Comparison of ENCODE assay signal across 8 mouse cellular contexts in the genomic region with DNA sequence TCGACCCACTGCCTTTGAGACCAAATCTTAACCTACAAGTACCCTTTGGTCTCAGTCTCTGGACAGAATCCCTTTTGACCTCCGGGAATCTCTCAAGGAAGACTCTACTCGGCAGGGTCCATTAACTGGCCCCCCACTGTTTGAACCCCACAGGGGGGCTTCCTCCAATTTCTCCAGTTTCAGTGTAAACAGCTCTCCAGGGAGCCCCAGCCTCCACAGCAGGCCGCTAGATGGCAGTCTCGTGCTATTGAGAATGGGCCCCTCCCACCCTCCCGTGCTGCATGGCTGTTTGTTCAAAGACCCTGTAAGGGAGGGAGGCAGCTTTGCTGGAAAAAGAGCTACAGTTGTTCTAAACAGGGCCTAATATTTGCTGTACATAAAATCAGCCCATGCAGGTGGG. TPM values are rescaled to one million over a fixed set of nuclear protein-coding genes. Genes with fewer than 3 reads are reported as not detected.
DNase-seq lines count a peak whose midpoint lies in the region; ATAC-seq and TF ChIP-seq lines count a peak whose summit lies in the region.

No protein-coding gene starts in this region.

- peak; percentile 22 to 79 for DNase-seq in adrenal gland, adult (ENCODE audit: inconsistent age in 2 of 2, low spot score in 1 of 2)
- no peak for DNase-seq in adrenal gland, adult 8-10 months
- peak; percentile 71 for DNase-seq in cerebellum, adult 8-10 months
- peak; percentile 89 for DNase-seq in forelimb bud, embryonic 11.5 days (ENCODE audit: low read depth, low spot score)
- peak; percentile 87 for DNase-seq in limb, embryonic 14.5 days (ENCODE audit: low spot score)
- DNase-seq in splenic B cell, adult 2 months (ENCODE audit: low read depth, low spot score), result peak; percentile 72

- whole genome bisulfite sequencing in intestine, embryonic 15.5 days, result 10% methylated on average over 6 of the region's 6 CpGs
- WGBS in limb, embryonic 14.5 days, result 1% methylated on average over 6 of the region's 6 CpGs
- WGBS in midbrain, embryonic 16.5 days, result 6% methylated on average over 6 of the region's 6 CpGs

- peak; percentile 52; the same call in 1 of the 2 replicates for ATAC-seq in intestine, embryonic 15.5 days
- peak; percentile 70 for ATAC-seq in limb, embryonic 14.5 days (ENCODE audit: low FRiP score, low read depth)
- peak; percentile 37; the same call in 1 of the 2 replicates for ATAC-seq in midbrain, embryonic 16.5 days

- H3K27ac ChIP-seq in intestine, embryonic 15.5 days, result peak overlapping the region; percentile 77
- peak overlapping the region; percentile 89 for H3K27ac ChIP-seq in limb, embryonic 14.5 days (replicated peaks; ENCODE audit: low read depth, low read length)
- H3K27ac ChIP-seq in midbrain, embryonic 16.5 days (ENCODE audit: low read length), result peak overlapping the region; percentile 29; the same call in 1 of the 2 replicates

- H3K4me2 ChIP-seq in intestine, embryonic 15.5 days (replicated peaks), result no peak overlapping the region; the same call in 1 of the 2 replicates
- peak overlapping the region; percentile 25 for H3K4me2 ChIP-seq in limb, embryonic 14.5 days (replicated peaks; ENCODE audit: low read depth, low read length, severe bottlenecking)
- H3K4me2 ChIP-seq in midbrain, embryonic 16.5 days (ENCODE audit: low read length), result no peak overlapping the region

- no peaks in the 10 kb centered on the region for H3K36me3 ChIP-seq in intestine, embryonic 15.5 days
- H3K36me3 ChIP-seq in limb, embryonic 14.5 days (ENCODE audit: control insufficient read depth, insufficient read depth, low read length), result peaks cover 9% of the 10 kb centered on the region; the same call in 1 of the 2 replicates
- H3K36me3 ChIP-seq in midbrain, embryonic 16.5 days (ENCODE audit: control insufficient read depth, insufficient read depth, low read length), result 0 out of 2 replicates have a peak, but pooled peaks cover 2% of the 10 kb centered on the region
- no peaks in the 10 kb centered on the region; the same call in 1 of the 2 replicates for H3K36me3 ChIP-seq in splenic B cell, adult 2 months (ENCODE audit: control insufficient read depth, insufficient read depth, low read length, poor library complexity, severe bottlenecking)

- no peak overlapping the region for H3K4me3 ChIP-seq in intestine, embryonic 15.5 days (replicated peaks)
- no peak overlapping the region for H3K4me3 ChIP-seq in limb, embryonic 14.5 days (replicated peaks; ENCODE audit: low read length)
- no peak overlapping the region for H3K4me3 ChIP-seq in midbrain, embryonic 16.5 days (ENCODE audit: low read depth, low read length)

- no peak for TF ChIP-seq POLR2A in limb, embryonic 14.5 days (IDR thresholded peaks at IDR 0.05; ENCODE audit: borderline replicate concordance, extremely low read depth, insufficient read depth, insufficient read length)

- H3K4me1 ChIP-seq in intestine, embryonic 15.5 days (replicated peaks), result peaks cover 62% of the 10 kb centered on the region
- H3K4me1 ChIP-seq in limb, embryonic 14.5 days (ENCODE audit: control insufficient read depth, insufficient read depth, low read length), result peaks cover 82% of the 10 kb centered on the region
- peaks cover 19% of the 10 kb centered on the region for H3K4me1 ChIP-seq in midbrain, embryonic 16.5 days (ENCODE audit: control insufficient read depth, insufficient read depth, low read length)

- H3K9me3 ChIP-seq in intestine, embryonic 15.5 days, result no peaks in the 10 kb centered on the region
- no peaks in the 10 kb centered on the region for H3K9me3 ChIP-seq in limb, embryonic 14.5 days (ENCODE audit: control insufficient read depth, low read length)
- no peaks in the 10 kb centered on the region for H3K9me3 ChIP-seq in midbrain, embryonic 16.5 days (replicated peaks; ENCODE audit: control insufficient read depth, low read length, poor library complexity, severe bottlenecking)

- no peaks in the 10 kb centered on the region for H3K27me3 ChIP-seq in intestine, embryonic 15.5 days (replicated peaks)
- no peaks in the 10 kb centered on the region for H3K27me3 ChIP-seq in limb, embryonic 14.5 days (ENCODE audit: control insufficient read depth, insufficient read depth, low read length)
- H3K27me3 ChIP-seq in midbrain, embryonic 16.5 days (ENCODE audit: control insufficient read depth, insufficient read depth, low read depth, low read length), result no peaks in the 10 kb centered on the region
- no peaks in the 10 kb centered on the region for H3K27me3 ChIP-seq in splenic B cell, adult 2 months (ENCODE audit: control insufficient read depth, insufficient read depth, low read length, poor library complexity, severe bottlenecking)

- peak overlapping the region; percentile 24 for H3K9ac ChIP-seq in intestine, embryonic 15.5 days
- no peak overlapping the region for H3K9ac ChIP-seq in limb, embryonic 14.5 days (ENCODE audit: low read depth, low read length, severe bottlenecking)
- 0 out of 2 replicates have a peak overlapping the region, but pooled peaks have one; percentile 27 for H3K9ac ChIP-seq in midbrain, embryonic 16.5 days (ENCODE audit: low read depth, low read length)

RNA-seq across cellular contexts. Expression of a gene that starts 5.4 kb away (rescaled TPM):
- total RNA-seq in adrenal gland, adult 8-10 months (2022), result 10 to 100 TPM in 1 of 4 experiments, 1 to 10 TPM in 3; 2.2 to 13.7 (median 4.8) TPM
- polyA plus RNA-seq in intestine, embryonic 15.5 days (2015; fragmentation: Nextera tagmentation; extraction: Ambion mirVana), result 44.9 and 57.4 TPM in 2 replicates
- 94.6 and 97.2 TPM in 2 replicates for polyA plus RNA-seq in limb, embryonic 14.5 days (2012; rRNA removed)
- polyA plus RNA-seq in limb, embryonic 14.5 days (2014; fragmentation: Nextera tagmentation; extraction: Ambion mirVana), result 30.0 and 40.8 TPM in 2 replicates
- 15.6 and 18.6 TPM in 2 replicates for polyA plus RNA-seq in midbrain, embryonic 16.5 days (2015; fragmentation: Nextera tagmentation; extraction: Ambion mirVana)

RNA-seq across cellular contexts. Expression of a gene that starts 39.2 kb away (rescaled TPM):
- 1 to 10 TPM in 3 of 4 experiments, not detected in 1; 1.1 to 1.5 (median 1.3) TPM for total RNA-seq in adrenal gland, adult 8-10 months (2022)
- polyA plus RNA-seq in intestine, embryonic 15.5 days (2015; fragmentation: Nextera tagmentation; extraction: Ambion mirVana), result 1.4 and 4.3 TPM in 2 replicates
- polyA plus RNA-seq in limb, embryonic 14.5 days (2012; rRNA removed), result 42.5 and 114 TPM in 2 replicates
- polyA plus RNA-seq in limb, embryonic 14.5 days (2014; fragmentation: Nextera tagmentation; extraction: Ambion mirVana), result 101 and 183 TPM in 2 replicates
- 0.91 and 1.6 TPM in 2 replicates for polyA plus RNA-seq in midbrain, embryonic 16.5 days (2015; fragmentation: Nextera tagmentation; extraction: Ambion mirVana)

Comparison
In these comparisons a context has a peak if more than half of its experiments do, and no peak if none do; other contexts are left out.
1. H3K27ac ChIP-seq: peak in every context shown above with its lines; median percentile 89 in limb, embryonic 14.5 days; 77 in intestine, embryonic 15.5 days; 29 in midbrain, embryonic 16.5 days.